In genomic region chr6:143190838-143191476, GRCm38 (mm10) we compare ENCODE assay signal across 12 mouse cellular contexts. TPM values are rescaled to one million over a fixed set of nuclear protein-coding genes. Genes with fewer than 3 reads are reported as not detected.
A peak's percentile ranks its signal among the peaks of the same experiment; 100 is the strongest.
DNase-seq lines count a peak whose midpoint lies in the region; ATAC-seq and TF ChIP-seq lines count a peak whose summit lies in the region.
"Had no signal": no experiment of that assay in that cellular context is flagged by ENCODE, and none has a peak within 500 bp of the region (broad histone marks: within the 10 kb centered on the region; RNA-seq: fewer than 3 reads in every experiment).

No protein-coding gene starts in this region.

- no peak for DNase-seq in frontal cortex, postnatal 10 days (ENCODE audit: low spot score in 2 of 2)
- peak; percentile 25 to 38 for DNase-seq in kidney, postnatal 36 days
- no peak for DNase-seq in kidney, adult 11 months
- DNase-seq in lung, postnatal 25 days (ENCODE audit: low spot score) = no peak
- DNase-seq in brain, embryonic 14.5 days (ENCODE audit: low read depth) = peak; percentile 2
- DNase-seq in adrenal gland, adult (ENCODE audit: inconsistent age in 2 of 2, low spot score in 1 of 2) = no peak
- DNase-seq: B cell, adult 2 months; cerebellum, postnatal 36 days; heart, adult 18-20 months; liver, embryonic 13.5 days had no signal

- H3K4me1 ChIP-seq in lung, embryonic 15.5 days = 0 out of 2 replicates have a peak, but pooled peaks cover 10% of the 10 kb centered on the region

- H3K9ac ChIP-seq in lung, embryonic 15.5 days = no peak overlapping the region
- H3K9ac ChIP-seq: liver, embryonic 13.5 days had no signal

- peaks cover 13% of the 10 kb centered on the region; the same call in 1 of the 2 replicates for H3K36me3 ChIP-seq in lung, embryonic 15.5 days

- no peak for TF ChIP-seq CTCF in brain, embryonic 14.5 days (IDR thresholded peaks at IDR 0.05; ENCODE audit: borderline replicate concordance, extremely low read depth, insufficient read depth, insufficient read length)

- H3K27ac ChIP-seq in lung, embryonic 15.5 days = no peak overlapping the region
- H3K27ac ChIP-seq: liver, embryonic 13.5 days had no signal

- no peak for TF ChIP-seq POLR2A in brain, embryonic 14.5 days (IDR thresholded peaks at IDR 0.05; ENCODE audit: borderline replicate concordance, extremely low read depth, insufficient read depth, insufficient read length, poor library complexity, severe bottlenecking)

- no peak overlapping the region for H3K4me3 ChIP-seq in lung, embryonic 15.5 days
- H3K4me3 ChIP-seq: liver, embryonic 13.5 days had no signal

- H3K27me3 ChIP-seq in lung, embryonic 15.5 days = no peaks in the 10 kb centered on the region
- H3K27me3 ChIP-seq: liver, embryonic 13.5 days had no signal

- H3K4me2 ChIP-seq in lung, embryonic 15.5 days = no peak overlapping the region
- H3K4me2 ChIP-seq: liver, embryonic 13.5 days had no signal

- H3K9me3 ChIP-seq in lung, embryonic 15.5 days = no peaks in the 10 kb centered on the region
- H3K9me3 ChIP-seq: liver, embryonic 13.5 days had no signal

- peak; percentile 95 for ATAC-seq in frontal cortex, adult (ENCODE audit: low TSS enrichment)
- ATAC-seq in lung, embryonic 15.5 days (ENCODE audit: borderline replicate concordance, extremely low read depth, low FRiP score, low TSS enrichment) = peak; percentile 23; the same call in 1 of the 2 replicates

- 50% methylated on average over 7 of the region's 7 CpGs for WGBS in lung, embryonic 15.5 days

RNA-seq across cellular contexts. Expression of gene Etnk1, which starts 23.9 kb away (rescaled TPM):
- polyA plus RNA-seq in lung, embryonic 15.5 days (2015; fragmentation: Nextera tagmentation; extraction: Ambion mirVana) = 15.8 and 16.1 TPM in 2 replicates
- 102 and 103 TPM in 2 replicates for polyA plus RNA-seq in brain, embryonic 14.5 days (2012; rRNA removed)

Comparison
In these comparisons a context has a peak if more than half of its experiments do, and no peak if none do; other contexts are left out.
1. DNase-seq: peak in kidney, postnatal 36 days (2 of 2) and brain, embryonic 14.5 days (single experiment); none in frontal cortex, postnatal 10 days (0 of 2), kidney, adult 11 months (single experiment), lung, postnatal 25 days (single experiment) and adrenal gland, adult (0 of 2).